Mouse (Mus musculus) small intestine, adult 2 months (tissue): Measurements from ENCODE around the gene Casq1. TPM values are rescaled to one million over a fixed set of nuclear protein-coding genes. Genes with fewer than 3 reads are reported as not detected.

Experiments
- H3K27ac ChIP-seq: fragments of 200-500 bp; 2 replicates; pipeline ENCODE4 v1.5.1; 2012; ENCODE audit warnings: low read depth, low read length, control low read depth, inconsistent platforms; ENCODE audit not compliant: insufficient read depth
- H3K27me3 ChIP-seq: fragments of 200-500 bp; 2 replicates; pipeline ENCODE4 v1.6.1; 2012; ENCODE audit warnings: mild to moderate bottlenecking, moderate library complexity, low read length, inconsistent platforms; ENCODE audit not compliant: control insufficient read depth, insufficient read depth
- H3K36me3 ChIP-seq: fragments of 200-500 bp; 2 replicates; pipeline ENCODE4 v1.6.1; 2012; ENCODE audit warnings: mild to moderate bottlenecking, low read length, control low read depth, inconsistent platforms; ENCODE audit not compliant: control insufficient read depth, insufficient read depth
- H3K4me1 ChIP-seq: fragments of 200-500 bp; 2 replicates; pipeline ENCODE4 v1.6.1; 2012; ENCODE audit warnings: low read length, inconsistent platforms, mixed read lengths; ENCODE audit not compliant: control insufficient read depth, insufficient read depth, insufficient read length
- H3K4me3 ChIP-seq: fragments of 200-500 bp; 2 replicates; pipeline ENCODE4 v1.5.1; 2012; ENCODE audit warnings: low read depth, mild to moderate bottlenecking, control low read depth, inconsistent platforms, low read length, moderate library complexity
- CTCF ChIP-seq: fragments of 200-500 bp; IDR thresholded peaks from 2 replicates; pipeline ENCODE4 v1.5.1; 2012; ENCODE audit warnings: low read depth, mild to moderate bottlenecking, control low read depth, inconsistent platforms, low read length, moderate library complexity, mixed read lengths; ENCODE audit not compliant: insufficient replicate concordance, insufficient read length; ENCODE audit errors: extremely low read depth
- POLR2A ChIP-seq: fragments of 200-500 bp; IDR thresholded peaks from 2 replicates; pipeline ENCODE4 v1.6.1; 2012; ENCODE audit warnings: low read depth, mild to moderate bottlenecking, control low read depth, inconsistent platforms, low read length, moderate library complexity
- WGBS: fragments of 180-500 bp; shearing (Covaris S2); methylation state at CpG from one replicate; pipeline ENCODE4 v1.1.7; 2018; 5-methylcytosine and 5-hydroxymethylcytosine counted together
- polyA plus RNA-seq: library from polyadenylated mRNA; depleted of rRNA; stranded (reverse); fragments of >200 nt; gene quantifications from 2 replicates; pipeline ENCODE4 v1.2.3, GENCODE M21; 2012

Gene Casq1
- polyA plus RNA-seq, 1 experiment, result 0.18 TPM

DNA sequence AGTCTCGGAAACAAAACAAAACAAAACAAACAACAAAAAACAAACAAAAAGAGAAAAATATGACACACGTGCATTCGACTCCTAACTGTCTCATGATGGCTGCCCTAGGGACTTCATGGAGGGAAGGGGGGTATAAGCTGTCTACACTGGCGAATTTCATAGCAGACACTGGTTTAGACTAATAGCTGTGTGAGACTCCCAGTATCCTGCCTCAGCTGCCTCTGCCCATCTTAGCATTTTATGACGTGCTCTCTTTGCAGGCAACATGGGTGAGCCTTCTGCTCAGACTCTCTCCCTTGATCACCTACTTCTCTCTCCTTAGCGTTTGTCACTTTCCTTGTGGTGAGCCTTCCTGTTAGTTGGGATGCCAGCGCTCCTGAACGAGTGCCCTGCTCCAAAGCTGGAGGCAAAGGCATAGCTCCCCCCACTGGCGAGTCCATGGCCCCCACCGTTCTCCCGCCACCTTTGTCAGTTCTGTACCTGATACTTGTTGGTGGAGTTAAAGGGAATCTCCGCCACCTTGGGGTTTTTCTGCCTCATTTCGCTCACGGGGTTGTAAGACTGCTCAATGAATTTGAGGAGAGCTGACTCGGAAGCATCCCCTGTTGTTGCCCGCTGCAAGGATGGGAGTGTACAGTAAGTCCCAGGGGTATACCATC is 24.0 kb upstream of the Casq1 start:
- 32% methylated on average over 16 of the region's 16 CpGs for WGBS
- no peaks in the 10 kb centered on the region for H3K4me1 ChIP-seq
- H3K36me3 ChIP-seq, result no peaks in the 10 kb centered on the region
- 0 out of 2 replicates have a peak, but pooled peaks have one; percentile 16 for TF ChIP-seq CTCF
- no peak for TF ChIP-seq POLR2A
- H3K27me3 ChIP-seq, result peaks cover 7% of the 10 kb centered on the region
- no peak overlapping the region for H3K27ac ChIP-seq
- no peak overlapping the region for H3K4me3 ChIP-seq

DNA sequence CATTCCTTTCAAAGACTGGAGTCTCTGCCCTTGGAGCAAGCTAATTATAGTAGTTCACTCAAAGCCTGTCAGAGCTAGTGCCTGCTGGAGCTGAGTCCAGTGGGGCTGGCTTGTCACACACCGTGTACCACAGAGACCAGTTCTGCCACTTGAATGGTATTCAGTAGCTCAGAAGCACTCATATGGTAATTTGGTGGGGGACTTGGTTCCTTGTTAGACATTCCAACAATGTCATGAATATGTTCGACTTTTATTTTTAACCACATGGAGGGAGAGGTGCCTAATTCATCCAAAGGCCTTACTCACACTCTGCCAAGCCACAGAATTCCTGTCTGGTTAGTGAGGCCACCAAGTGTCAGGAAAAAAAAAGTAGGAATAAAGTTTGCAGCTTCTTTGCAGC is 22.7 kb upstream of the Casq1 start:
- H3K4me1 ChIP-seq, result no peaks in the 10 kb centered on the region
- 57% methylated on average over 2 of the region's 2 CpGs for WGBS

DNA sequence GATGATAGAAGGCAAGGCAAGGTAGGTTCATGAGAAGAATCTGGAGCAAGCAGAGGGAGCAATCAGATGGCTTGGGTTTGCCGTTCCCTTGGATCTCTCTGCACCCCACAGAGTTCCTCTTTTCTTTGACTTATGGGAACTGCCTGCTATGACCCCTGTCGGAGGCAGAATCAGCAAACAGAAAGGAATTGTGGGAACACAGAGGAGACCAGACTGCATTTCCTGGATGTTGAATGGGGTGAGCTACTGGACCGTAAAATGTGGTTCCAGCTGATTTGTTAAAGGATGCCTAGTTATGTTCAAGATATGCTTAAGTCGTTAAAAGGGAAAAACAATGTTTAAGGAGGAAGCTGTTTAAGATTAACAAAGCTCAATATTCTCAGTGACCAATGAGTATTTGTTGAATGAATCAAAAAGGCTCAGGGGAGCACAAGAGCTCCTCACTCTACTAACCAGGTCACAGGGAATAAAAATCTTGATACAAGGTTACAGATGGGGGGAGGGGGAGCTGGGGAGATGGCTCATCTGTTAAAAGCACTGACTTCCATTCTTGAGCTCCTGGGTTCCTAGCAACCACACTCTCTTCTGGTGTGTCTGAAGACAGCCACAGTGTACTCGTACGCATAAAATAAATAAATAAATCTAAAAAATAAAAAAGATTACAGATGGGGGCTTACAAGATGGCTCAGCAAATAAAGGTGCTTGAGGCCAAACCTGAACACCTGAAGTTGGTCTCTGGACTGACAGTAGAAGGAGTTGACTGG is 21.5 kb upstream of the Casq1 start:
- peaks cover 7% of the 10 kb centered on the region for H3K27me3 ChIP-seq
- no peak overlapping the region for H3K27ac ChIP-seq
- H3K36me3 ChIP-seq, result no peaks in the 10 kb centered on the region
- TF ChIP-seq POLR2A, result no peak
- no peaks in the 10 kb centered on the region for H3K4me1 ChIP-seq
- no peak overlapping the region for H3K4me3 ChIP-seq
- 57% methylated on average over 6 of the region's 6 CpGs for WGBS

More for the DNA sequence above, 22.7 kb upstream of the Casq1 start:
- Histone ChIP-seq H3K27ac (no peak overlapping the region), H3K4me3 (no peak overlapping the region), H3K27me3 (peaks cover 7% of the 10 kb centered on the region), H3K36me3 (no peaks in the 10 kb centered on the region)
- no peak for TF ChIP-seq CTCF
- TF ChIP-seq POLR2A, result no peak

- 72% methylated on average over 1 of the region's 1 CpGs for WGBS
- H3K27me3 ChIP-seq, result no peaks in the 10 kb centered on the region
- no peaks in the 10 kb centered on the region for H3K4me1 ChIP-seq
- H3K36me3 ChIP-seq, result no peaks in the 10 kb centered on the region
- no peak overlapping the region for H3K4me3 ChIP-seq
- TF ChIP-seq POLR2A (no peak), CTCF (no peak)
- H3K27ac ChIP-seq, result no peak overlapping the region
Observed at GRCm38 (mm10) chr1:172229215-172229614, 9.5 kb upstream of the Casq1 start.

DNA sequence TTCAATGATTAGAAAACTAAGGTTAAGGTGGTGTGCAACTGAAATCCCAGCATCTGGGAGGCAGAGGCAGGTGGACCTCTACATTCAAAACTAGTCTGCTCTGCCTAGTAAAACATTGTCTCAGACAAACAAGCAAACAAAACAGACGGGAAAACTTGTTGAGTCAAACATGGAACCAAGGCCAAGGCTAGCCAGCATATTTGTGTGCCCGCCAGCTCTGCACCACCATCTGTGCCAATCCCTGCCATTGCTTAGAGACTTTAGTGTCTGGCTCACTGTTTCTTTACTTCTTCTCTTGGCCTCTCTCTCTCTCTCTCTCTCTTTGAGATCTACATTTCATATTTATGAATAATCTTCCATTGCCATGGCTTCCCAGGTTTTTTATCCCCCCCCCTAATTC is 8.5 kb upstream of the Casq1 start:
- TF ChIP-seq CTCF, result no peak
- TF ChIP-seq POLR2A, result no peak

GRCm38 (mm10) chr1:172221297-172222063 is 1.8 kb upstream of the Casq1 start:
- H3K27ac ChIP-seq, result no peak overlapping the region
- no peaks in the 10 kb centered on the region; the same call in 1 of the 2 replicates for H3K4me1 ChIP-seq
- whole genome bisulfite sequencing, result 78% methylated on average over 11 of the region's 11 CpGs
- H3K36me3 ChIP-seq, result no peaks in the 10 kb centered on the region
- TF ChIP-seq POLR2A, result no peak
- no peak for TF ChIP-seq CTCF
- H3K27me3 ChIP-seq, result no peaks in the 10 kb centered on the region
- no peak overlapping the region for H3K4me3 ChIP-seq

More for the DNA sequence above, 8.5 kb upstream of the Casq1 start:
- WGBS, result 77% methylated on average over 2 of the region's 2 CpGs
- Histone ChIP-seq H3K27me3 (no peaks in the 10 kb centered on the region), H3K4me3 (no peak overlapping the region), H3K36me3 (no peaks in the 10 kb centered on the region), H3K27ac (no peak overlapping the region), H3K4me1 (no peaks in the 10 kb centered on the region)

DNA sequence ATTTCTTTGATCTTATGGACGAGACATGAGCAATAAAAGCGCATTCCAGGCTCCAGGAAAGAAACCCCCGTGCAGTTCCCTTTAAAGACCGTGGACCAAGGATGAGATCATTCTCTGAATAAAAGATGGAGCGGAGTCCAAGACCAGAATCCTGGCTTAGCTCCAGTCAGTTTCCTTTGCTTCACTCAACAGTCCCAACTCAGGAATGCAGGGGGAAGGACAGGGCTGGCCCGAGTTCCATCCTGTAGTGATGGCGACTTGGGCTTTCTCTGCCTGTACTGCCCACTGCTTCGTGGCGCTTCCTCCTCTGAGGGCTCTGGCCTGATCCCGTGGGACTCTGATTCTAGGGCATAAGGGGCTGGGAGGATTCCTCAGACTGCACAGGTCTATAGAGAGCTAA is 746 bp upstream of the Casq1 start:
- Histone ChIP-seq H3K4me1 (no peaks in the 10 kb centered on the region; the same call in 1 of the 2 replicates), H3K27me3 (no peaks in the 10 kb centered on the region), H3K27ac (no peak overlapping the region; the same call in 1 of the 2 replicates), H3K4me3 (no peak overlapping the region), H3K36me3 (no peaks in the 10 kb centered on the region)
- TF ChIP-seq POLR2A (no peak), CTCF (no peak)
- 39% methylated on average over 10 of the region's 10 CpGs for WGBS
